In the genomic region with DNA sequence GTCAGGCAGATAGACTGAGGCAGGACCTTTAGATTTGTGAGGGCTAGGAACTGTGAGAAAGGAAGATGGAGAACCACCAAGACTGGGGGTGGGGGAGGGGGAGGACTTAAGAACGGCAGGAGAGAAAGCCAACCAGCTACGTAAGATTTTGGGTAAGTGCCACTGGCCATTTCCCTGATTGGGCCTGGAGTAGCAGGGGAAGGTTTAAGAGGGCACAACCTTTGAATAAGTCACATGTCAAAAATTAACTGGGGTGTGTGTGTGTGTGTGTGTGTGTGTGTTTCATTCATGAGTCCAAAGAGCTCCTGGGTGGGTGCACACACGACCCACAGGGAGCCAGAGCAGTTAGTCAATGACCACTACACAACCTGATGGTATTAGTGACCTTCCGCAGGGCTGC, we compare ENCODE assay signal across 20 mouse cellular contexts.
"Had no signal": no experiment of that assay in that cellular context is flagged by ENCODE, and none has a peak within 500 bp of the region (broad histone marks: within the 10 kb centered on the region; RNA-seq: fewer than 3 reads in every experiment).

No protein-coding gene starts in this region.

- H3K36me3 ChIP-seq: limb, embryonic 12.5 days; limb, embryonic 15.5 days; liver, embryonic 13.5 days; midbrain, embryonic 12.5 days; midbrain, embryonic 15.5 days; neural tube, embryonic 13.5 days; stomach, embryonic 15.5 days had no signal

- H3K27me3 ChIP-seq: limb, embryonic 12.5 days; limb, embryonic 15.5 days; liver, embryonic 13.5 days; midbrain, embryonic 12.5 days; midbrain, embryonic 15.5 days; neural tube, embryonic 13.5 days; stomach, embryonic 15.5 days had no signal

- H3K4me3 ChIP-seq: limb, embryonic 12.5 days; limb, embryonic 15.5 days; liver, embryonic 13.5 days; midbrain, embryonic 12.5 days; midbrain, embryonic 15.5 days; myocyte; neural tube, embryonic 13.5 days; stomach, embryonic 15.5 days had no signal

- ATAC-seq: hindbrain, postnatal 0 days; inflammation-experienced regulatory T-cells, adult 6 months; intestine, embryonic 16.5 days; midbrain, embryonic 15.5 days had no signal

- H3K9ac ChIP-seq: limb, embryonic 12.5 days; limb, embryonic 15.5 days; liver, embryonic 13.5 days; midbrain, embryonic 12.5 days; midbrain, embryonic 15.5 days; neural tube, embryonic 13.5 days; stomach, embryonic 15.5 days had no signal

- H3K4me2 ChIP-seq: limb, embryonic 12.5 days; limb, embryonic 15.5 days; liver, embryonic 13.5 days; midbrain, embryonic 12.5 days; midbrain, embryonic 15.5 days; neural tube, embryonic 13.5 days; stomach, embryonic 15.5 days had no signal

- H3K27ac ChIP-seq: hindbrain, postnatal 0 days; kidney, postnatal 0 days; limb, embryonic 12.5 days; limb, embryonic 15.5 days; liver, embryonic 13.5 days; midbrain, embryonic 12.5 days; midbrain, embryonic 15.5 days; neural tube, embryonic 13.5 days; stomach, embryonic 15.5 days had no signal

- H3K4me1 ChIP-seq: midbrain, embryonic 15.5 days had no signal

- DNase-seq: left cerebral cortex, postnatal 4 days; liver, embryonic 13.5 days; lung, adult 2 months; lung, postnatal 14 days; lung, postnatal 4 days; retina, postnatal 1 day; right cerebral cortex, postnatal 25 days; spleen, adult 18-20 months; thymus, postnatal 25 days had no signal

- H3K9me3 ChIP-seq: limb, embryonic 12.5 days; limb, embryonic 15.5 days; liver, embryonic 13.5 days; midbrain, embryonic 12.5 days; midbrain, embryonic 15.5 days; neural tube, embryonic 13.5 days; stomach, embryonic 15.5 days had no signal
